Mouse (Mus musculus): Measurements from ENCODE around the gene Prl8a8. TPM values are rescaled to one million over a fixed set of nuclear protein-coding genes. Genes with fewer than 3 reads are reported as not detected.

Prl8a8 gene
- not detected in 2 replicates for polyA plus RNA-seq (2015; fragmentation: Nextera tagmentation; extraction: Ambion mirVana)

DNA sequence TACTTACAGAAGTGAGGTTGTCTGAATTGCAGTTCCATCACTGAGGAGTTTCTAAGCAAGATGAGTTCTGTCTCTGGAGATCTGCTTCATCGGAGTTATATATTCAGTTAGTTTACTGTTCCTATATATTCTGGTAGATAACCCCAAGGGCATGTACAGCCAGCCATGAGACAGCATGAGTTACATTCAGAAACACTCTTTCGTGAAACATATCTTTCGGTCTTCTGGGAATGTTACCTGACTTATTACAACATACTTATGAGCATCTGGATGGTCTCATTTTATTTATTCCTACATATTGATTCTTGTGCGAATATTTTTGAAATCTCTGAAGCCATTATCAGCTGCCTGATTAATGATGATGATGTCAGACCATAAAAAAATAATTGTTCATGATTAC is at the start of gene Prl8a8:
Gene Prl8a8, minus strand, starts transcription at position 101 of the 400 bp plus-strand sequence.
- H3K27me3 ChIP-seq: no peaks in the 10 kb centered on the region
- H3K9me3 ChIP-seq: no peaks in the 10 kb centered on the region
- no peak within 1 kb of the TSS for H3K4me3 ChIP-seq
- no peak for ATAC-seq (ENCODE audit: low read depth)
- no peak within 1 kb of the TSS for H3K9ac ChIP-seq
- H3K36me3 ChIP-seq: no peaks in the 10 kb centered on the region
- no peak within 1 kb of the TSS for H3K27ac ChIP-seq (replicated peaks)
- no peaks in the 10 kb centered on the region for H3K4me1 ChIP-seq (replicated peaks)
- 85% methylated on average over 4 of the region's 4 CpGs for WGBS
- H3K4me2 ChIP-seq: no peak within 1 kb of the TSS

DNA sequence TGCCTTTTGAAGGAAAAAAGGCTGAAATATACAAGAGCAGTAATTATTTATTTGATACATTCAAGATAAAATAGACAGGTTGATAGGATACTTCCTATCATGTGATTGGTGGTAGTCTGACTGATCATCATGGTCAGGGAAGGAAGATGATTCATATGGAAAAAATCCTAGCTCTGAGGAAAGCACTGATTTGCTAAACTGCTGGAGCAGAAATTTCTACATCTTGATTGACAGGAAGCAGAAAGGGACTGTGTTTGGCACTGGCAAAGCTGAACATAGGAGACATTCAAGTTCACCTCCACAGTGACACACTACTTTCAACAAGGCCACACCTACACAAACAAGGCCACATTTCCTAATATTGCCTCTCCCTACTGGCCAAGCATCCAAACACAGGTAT is 40.3 kb upstream of the Prl8a8 start:
- Histone ChIP-seq H3K4me2 (no peak overlapping the region), H3K4me1 (replicated peaks) (no peaks in the 10 kb centered on the region), H3K9ac (no peak overlapping the region), H3K27ac (replicated peaks) (no peak overlapping the region), H3K9me3 (no peaks in the 10 kb centered on the region), H3K4me3 (no peak overlapping the region), H3K36me3 (no peaks in the 10 kb centered on the region), H3K27me3 (no peaks in the 10 kb centered on the region)
- ATAC-seq (ENCODE audit: low read depth): no peak

DNA sequence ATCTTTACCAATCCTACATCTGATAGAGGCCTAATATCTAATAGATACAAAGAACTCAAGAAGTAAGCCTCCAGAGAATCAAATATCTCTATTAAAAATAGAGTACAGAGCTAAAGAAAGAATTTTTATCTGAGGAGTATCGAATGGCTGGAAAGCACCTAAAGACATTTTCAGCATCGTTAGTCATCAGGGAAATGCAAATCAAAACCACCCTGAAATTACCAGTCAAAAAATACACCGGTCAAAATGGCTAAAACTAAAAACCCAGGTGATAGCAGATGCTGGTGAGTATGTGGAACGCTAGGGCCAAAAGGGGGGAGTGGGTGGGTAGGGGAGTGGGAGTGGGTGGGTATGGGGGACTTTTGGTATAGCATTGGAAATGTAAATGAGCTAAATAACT is 10.1 kb upstream of the Prl8a8 start:
- no peak for ATAC-seq (ENCODE audit: low read depth)
- 82% methylated on average over 4 of the region's 4 CpGs for WGBS

DNA sequence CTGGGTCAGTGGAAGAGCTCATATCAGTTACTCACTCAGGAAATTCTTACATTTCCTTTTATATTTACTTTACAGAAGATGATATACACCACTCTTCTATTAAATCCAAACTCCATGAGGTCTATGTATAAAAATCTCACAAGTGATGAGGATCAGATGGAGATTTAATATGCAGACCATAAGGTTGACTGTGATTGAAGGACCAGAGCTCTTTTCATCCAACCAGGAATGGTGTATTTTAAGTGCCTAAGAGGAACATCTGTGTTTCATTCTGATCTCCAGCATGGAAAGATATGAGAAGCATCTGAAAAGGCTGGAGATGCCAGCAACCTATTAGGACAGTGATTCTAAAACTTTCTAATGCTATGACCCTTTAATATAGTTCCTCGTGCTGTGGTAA is 5.4 kb downstream of the Prl8a8 start:
- Histone ChIP-seq H3K4me1 (replicated peaks) (no peaks in the 10 kb centered on the region), H3K9ac (no peak overlapping the region), H3K4me3 (no peak overlapping the region), H3K4me2 (no peak overlapping the region), H3K27ac (replicated peaks) (no peak overlapping the region), H3K9me3 (no peaks in the 10 kb centered on the region), H3K27me3 (no peaks in the 10 kb centered on the region), H3K36me3 (no peaks in the 10 kb centered on the region)
- ATAC-seq (ENCODE audit: low read depth): no peak
- WGBS: 81% methylated on average over 1 of the region's 1 CpGs

More for the DNA sequence above, 10.1 kb upstream of the Prl8a8 start:
- Histone ChIP-seq H3K9me3 (no peaks in the 10 kb centered on the region), H3K4me3 (no peak overlapping the region), H3K4me1 (replicated peaks) (no peaks in the 10 kb centered on the region), H3K27ac (replicated peaks) (no peak overlapping the region), H3K27me3 (no peaks in the 10 kb centered on the region), H3K9ac (no peak overlapping the region), H3K36me3 (no peaks in the 10 kb centered on the region), H3K4me2 (no peak overlapping the region)

Other genes starting within 250 kb of the Prl8a8 start
- gene Prl6a1, start 200.6 kb downstream of the Prl8a8 start, polyA plus RNA-seq (2015; fragmentation: Nextera tagmentation; extraction: Ambion mirVana): not detected in 2 replicates
- not detected in 2 replicates for gene Prl8a2, start 167.5 kb downstream of the Prl8a8 start, polyA plus RNA-seq (2015; fragmentation: Nextera tagmentation; extraction: Ambion mirVana)
- gene Prl2b1, start 122.4 kb downstream of the Prl8a8 start, polyA plus RNA-seq (2015; fragmentation: Nextera tagmentation; extraction: Ambion mirVana): not detected in 2 replicates
- not detected in 2 replicates for gene Prl8a6, start 74.5 kb downstream of the Prl8a8 start, polyA plus RNA-seq (2015; fragmentation: Nextera tagmentation; extraction: Ambion mirVana)
- not detected in 2 replicates for gene Prl8a9, start 51.4 kb upstream of the Prl8a8 start, polyA plus RNA-seq (2015; fragmentation: Nextera tagmentation; extraction: Ambion mirVana)
- gene Prl8a1, start 69.0 kb upstream of the Prl8a8 start, polyA plus RNA-seq (2015; fragmentation: Nextera tagmentation; extraction: Ambion mirVana): not detected in 2 replicates
- not detected in 2 replicates for gene Prl7b1, start 97.4 kb upstream of the Prl8a8 start, polyA plus RNA-seq (2015; fragmentation: Nextera tagmentation; extraction: Ambion mirVana)
- gene Prl7a1, start 129.3 kb upstream of the Prl8a8 start, polyA plus RNA-seq (2015; fragmentation: Nextera tagmentation; extraction: Ambion mirVana): not detected in 2 replicates
- not detected in 2 replicates for gene Prl7a2, start 154.8 kb upstream of the Prl8a8 start, polyA plus RNA-seq (2015; fragmentation: Nextera tagmentation; extraction: Ambion mirVana)
- gene Prl7d1, start 203.5 kb upstream of the Prl8a8 start, polyA plus RNA-seq (2015; fragmentation: Nextera tagmentation; extraction: Ambion mirVana): not detected in 2 replicates